ENCODE assay signal across 19 mouse cellular contexts in genomic region chr10:13856438-13856837, GRCm38 (mm10). TPM values are rescaled to one million over a fixed set of nuclear protein-coding genes. Genes with fewer than 3 reads are reported as not detected.
A peak's percentile ranks its signal among the peaks of the same experiment; 100 is the strongest.
DNase-seq lines count a peak whose midpoint lies in the region; ATAC-seq and TF ChIP-seq lines count a peak whose summit lies in the region.
"Had no signal": no experiment of that assay in that cellular context is flagged by ENCODE, and none has a peak within 500 bp of the region (broad histone marks: within the 10 kb centered on the region; RNA-seq: fewer than 3 reads in every experiment).

No protein-coding gene starts in this region.

- no peak for TF ChIP-seq CTCF in lung, embryonic 14.5 days (IDR thresholded peaks at IDR 0.05; ENCODE audit: low read depth)

- no peak overlapping the region for H3K4me3 ChIP-seq in hindbrain, embryonic 10.5 days
- H3K4me3 ChIP-seq in hindbrain, embryonic 12.5 days = no peak overlapping the region
- H3K4me3 ChIP-seq in lung, embryonic 14.5 days (ENCODE audit: low read depth, low read length) = no peak overlapping the region
- no peak overlapping the region for H3K4me3 ChIP-seq in intestine, embryonic 16.5 days (ENCODE audit: low read length)
- H3K4me3 ChIP-seq: embryonic facial prominence, embryonic 13.5 days; erythroblast, embryonic 14.5 days; forebrain, embryonic 15.5 days; heart, adult 2 months had no signal

- H3K4me1 ChIP-seq in hindbrain, embryonic 10.5 days (replicated peaks) = peaks cover 27% of the 10 kb centered on the region
- peaks cover 11% of the 10 kb centered on the region for H3K4me1 ChIP-seq in hindbrain, embryonic 12.5 days
- peaks cover 14% of the 10 kb centered on the region for H3K4me1 ChIP-seq in lung, embryonic 14.5 days (ENCODE audit: insufficient read depth)
- peaks cover 4% of the 10 kb centered on the region; the same call in 1 of the 2 replicates for H3K4me1 ChIP-seq in intestine, embryonic 16.5 days (ENCODE audit: control insufficient read depth, insufficient read depth, low read length)

- H3K4me2 ChIP-seq in hindbrain, embryonic 12.5 days (replicated peaks) = no peak overlapping the region
- H3K4me2 ChIP-seq in lung, embryonic 14.5 days = peak overlapping the region; percentile 32
- H3K4me2 ChIP-seq in intestine, embryonic 16.5 days (ENCODE audit: low read depth, low read length) = no peak overlapping the region
- H3K4me2 ChIP-seq: embryonic facial prominence, embryonic 13.5 days; forebrain, embryonic 15.5 days; heart, embryonic 11.5 days had no signal

- H3K9ac ChIP-seq in hindbrain, embryonic 12.5 days = no peak overlapping the region
- H3K9ac ChIP-seq in lung, embryonic 14.5 days = no peak overlapping the region
- no peak overlapping the region for H3K9ac ChIP-seq in intestine, embryonic 16.5 days (ENCODE audit: low read depth, low read length)
- H3K9ac ChIP-seq: embryonic facial prominence, embryonic 13.5 days; forebrain, embryonic 15.5 days had no signal

- 0 out of 2 replicates have a peak overlapping the region, but pooled peaks have one; percentile 35 for H3K27ac ChIP-seq in hindbrain, embryonic 10.5 days
- H3K27ac ChIP-seq in hindbrain, embryonic 12.5 days = no peak overlapping the region
- H3K27ac ChIP-seq in lung, embryonic 14.5 days (ENCODE audit: low read depth) = peak overlapping the region; percentile 79
- H3K27ac ChIP-seq in intestine, embryonic 16.5 days (ENCODE audit: low read length) = no peak overlapping the region
- H3K27ac ChIP-seq: embryonic facial prominence, embryonic 13.5 days; forebrain, embryonic 15.5 days; heart, adult 2 months had no signal

- DNase-seq in hindbrain, embryonic 10.5 days (ENCODE audit: low spot score) = no peak
- peak; percentile 79 for DNase-seq in lung, embryonic 14.5 days
- DNase-seq in lung, postnatal 10 days = peak; percentile 20
- no peak for DNase-seq in cerebellum, postnatal 14 days
- no peak for DNase-seq in yolk sac, embryonic 10.5 days (ENCODE audit: low spot score)
- DNase-seq: adrenal gland, postnatal 14 days; cerebellum, adult 11-12 months; cerebellum, adult 9-10 months; cerebellum, postnatal 36 days; gastrocnemius, postnatal 36 days; heart, adult 2 months had no signal

- WGBS in hindbrain, embryonic 10.5 days = 95% methylated on average over 7 of the region's 7 CpGs
- 84% methylated on average over 7 of the region's 7 CpGs for WGBS in hindbrain, embryonic 12.5 days
- WGBS in lung, embryonic 14.5 days = 19% methylated on average over 7 of the region's 7 CpGs
- WGBS in intestine, embryonic 16.5 days = 66% methylated on average over 7 of the region's 7 CpGs

- no peak for ATAC-seq in hindbrain, embryonic 12.5 days (ENCODE audit: low FRiP score)
- peak; percentile 64 for ATAC-seq in lung, embryonic 14.5 days (ENCODE audit: insufficient read depth)
- no peak for ATAC-seq in intestine, embryonic 16.5 days
- ATAC-seq: activated CD4-positive, CD25-positive, alpha-beta regulatory T cell, adult 4 months; forebrain, embryonic 15.5 days; hindbrain, embryonic 16.5 days had no signal

- no peaks in the 10 kb centered on the region; the same call in 1 of the 2 replicates for H3K36me3 ChIP-seq in hindbrain, embryonic 10.5 days
- no peaks in the 10 kb centered on the region for H3K36me3 ChIP-seq in hindbrain, embryonic 12.5 days
- no peaks in the 10 kb centered on the region for H3K36me3 ChIP-seq in lung, embryonic 14.5 days (ENCODE audit: insufficient read depth)
- no peaks in the 10 kb centered on the region for H3K36me3 ChIP-seq in intestine, embryonic 16.5 days (ENCODE audit: control insufficient read depth, insufficient read depth, low read length)
- H3K36me3 ChIP-seq: embryonic facial prominence, embryonic 13.5 days; forebrain, embryonic 15.5 days had no signal

- no peaks in the 10 kb centered on the region for H3K9me3 ChIP-seq in hindbrain, embryonic 10.5 days
- H3K9me3 ChIP-seq in hindbrain, embryonic 12.5 days (replicated peaks) = no peaks in the 10 kb centered on the region
- H3K9me3 ChIP-seq in lung, embryonic 14.5 days (ENCODE audit: low read depth, low read length) = no peaks in the 10 kb centered on the region
- no peaks in the 10 kb centered on the region for H3K9me3 ChIP-seq in intestine, embryonic 16.5 days (ENCODE audit: control insufficient read depth, low read length)
- H3K9me3 ChIP-seq: embryonic facial prominence, embryonic 13.5 days; forebrain, embryonic 15.5 days had no signal

- H3K27me3 ChIP-seq in hindbrain, embryonic 10.5 days (ENCODE audit: insufficient read depth, poor library complexity, severe bottlenecking) = no peaks in the 10 kb centered on the region
- no peaks in the 10 kb centered on the region for H3K27me3 ChIP-seq in hindbrain, embryonic 12.5 days
- H3K27me3 ChIP-seq in lung, embryonic 14.5 days (ENCODE audit: insufficient read depth, low read length) = no peaks in the 10 kb centered on the region
- H3K27me3 ChIP-seq in intestine, embryonic 16.5 days (replicated peaks; ENCODE audit: control insufficient read depth, insufficient read depth, low read length) = no peaks in the 10 kb centered on the region
- H3K27me3 ChIP-seq: embryonic facial prominence, embryonic 13.5 days; forebrain, embryonic 15.5 days had no signal

RNA-seq across cellular contexts. Expression of gene Aig1, which starts 12.3 kb away (rescaled TPM):
- polyA plus RNA-seq in hindbrain, embryonic 10.5 days (2016; fragmentation: Nextera tagmentation; extraction: Ambion mirVana) = 32.5 and 38.6 TPM in 2 replicates
- polyA plus RNA-seq in hindbrain, embryonic 12.5 days (2016; fragmentation: Nextera tagmentation; extraction: Ambion mirVana) = 39.9 and 43.1 TPM in 2 replicates
- 42.1 and 43.4 TPM in 2 replicates for polyA plus RNA-seq in lung, embryonic 14.5 days (2014; fragmentation: Nextera tagmentation; extraction: Ambion mirVana)
- polyA plus RNA-seq in intestine, embryonic 16.5 days (2015; fragmentation: Nextera tagmentation; extraction: Ambion mirVana) = 97.1 and 107 TPM in 2 replicates

Comparison
In these comparisons a context has a peak if more than half of its experiments do, and no peak if none do; other contexts are left out.
1. H3K27ac ChIP-seq: peak in hindbrain, embryonic 10.5 days (single experiment) and lung, embryonic 14.5 days (single experiment); none in hindbrain, embryonic 12.5 days (single experiment) and intestine, embryonic 16.5 days (single experiment).
2. DNase-seq: peak in lung, embryonic 14.5 days (single experiment) and lung, postnatal 10 days (single experiment); none in hindbrain, embryonic 10.5 days (single experiment), cerebellum, postnatal 14 days (0 of 2) and yolk sac, embryonic 10.5 days (single experiment).